Mouse (Mus musculus) cerebellum, postnatal 10 days (tissue): Measurements from ENCODE around the gene Vmn1r28.
"Not testable (repeated sequence)": the region's sequence is repeated elsewhere in the genome, so short reads cannot be mapped to it uniquely, and the experiment has no call there.

Source experiments
- DNase-seq, 2 experiments: peaks; one replicate each; pipeline ENCODE4 v3.0.0; 2021; ENCODE audit warnings: mixed read lengths in 2 of 2

Gene Vmn1r28

DNA sequence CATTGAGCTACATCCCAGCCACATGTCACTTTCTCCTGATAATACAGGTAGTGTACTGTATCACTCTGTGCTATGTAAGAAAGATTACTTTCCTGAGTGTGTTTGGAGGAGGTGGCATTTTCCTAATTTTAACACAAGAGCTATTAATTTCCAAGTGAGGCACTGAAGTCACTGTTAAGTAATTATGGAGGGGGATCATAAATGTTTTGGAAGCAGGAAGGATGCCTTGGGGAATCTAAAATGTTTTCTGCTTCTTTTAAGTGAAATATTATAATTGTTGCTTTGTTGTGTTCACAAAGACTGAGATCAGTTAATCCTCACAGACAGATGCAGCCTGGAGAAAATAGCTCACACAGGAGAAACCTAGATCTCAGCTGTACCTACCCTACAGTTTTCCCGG lies at the start of gene Vmn1r28:
Gene Vmn1r28 (plus strand): TSS at position 301 of the 400 bp plus-strand sequence.
- no peak for DNase-seq

DNA sequence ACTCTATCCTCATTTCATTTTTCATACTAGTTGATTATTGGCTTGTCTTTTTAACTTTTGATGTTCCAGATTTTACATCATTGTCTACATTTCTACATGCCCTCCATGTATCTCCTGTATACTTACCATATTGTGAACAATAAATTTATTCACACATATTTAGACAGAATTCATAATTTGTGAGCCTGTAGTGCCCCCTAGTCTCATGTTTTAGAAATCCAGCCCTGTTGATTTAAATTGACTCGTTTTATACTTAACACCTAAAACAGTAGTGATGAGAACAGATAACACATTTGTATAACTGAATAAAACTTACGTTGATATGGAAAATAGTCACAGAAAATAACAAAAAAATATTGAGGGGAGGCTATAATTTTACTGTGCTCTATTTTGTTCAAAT lies 45.7 kb upstream of the Vmn1r28 start:
- DNase-seq, result no peak

DNA sequence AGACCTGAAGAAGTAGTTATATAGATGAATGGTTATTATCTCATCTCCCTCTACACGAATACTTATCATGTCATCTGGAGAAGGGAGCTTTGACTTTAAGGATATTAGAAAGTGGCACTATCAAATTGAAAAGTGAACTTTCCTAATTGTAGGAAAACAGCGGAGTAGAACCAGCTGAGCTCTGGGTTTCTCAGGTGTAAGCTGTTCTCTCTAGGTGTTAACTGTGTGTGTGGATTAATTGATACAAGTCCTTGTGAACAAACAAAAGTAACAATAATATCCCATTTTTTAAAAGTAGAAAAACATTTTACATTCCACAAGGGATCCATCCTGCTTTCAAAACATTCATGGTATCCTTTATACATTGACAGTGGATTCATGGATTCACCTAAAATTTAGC lies 43.1 kb upstream of the Vmn1r28 start, which contains the start of gene Vmn1r27:
Gene Vmn1r27 (minus strand): TSS at position 101 of the 400 bp plus-strand sequence.
- DNase-seq, result no peak

DNA sequence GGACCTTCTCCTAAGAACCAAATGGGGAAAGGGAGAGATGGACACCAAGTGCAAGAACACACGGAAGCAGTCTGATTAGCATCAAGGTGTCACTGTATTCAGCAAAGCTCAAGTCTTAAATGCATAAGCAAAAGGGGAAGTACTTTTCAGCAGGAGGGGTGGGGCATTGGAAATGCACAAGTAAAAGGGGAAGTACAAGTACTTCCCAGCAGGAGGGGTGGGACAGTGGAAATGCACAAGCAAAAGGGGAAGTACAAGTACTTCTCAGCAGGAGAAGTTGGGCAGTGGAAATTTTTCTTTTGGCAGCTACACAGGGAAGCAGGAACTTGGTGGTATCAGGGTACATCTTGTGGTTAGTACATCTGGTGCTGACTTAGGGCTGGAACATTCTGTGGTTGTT lies 17.8 kb downstream of the Vmn1r28 start:
- DNase-seq, result not testable (repeated sequence)

DNA sequence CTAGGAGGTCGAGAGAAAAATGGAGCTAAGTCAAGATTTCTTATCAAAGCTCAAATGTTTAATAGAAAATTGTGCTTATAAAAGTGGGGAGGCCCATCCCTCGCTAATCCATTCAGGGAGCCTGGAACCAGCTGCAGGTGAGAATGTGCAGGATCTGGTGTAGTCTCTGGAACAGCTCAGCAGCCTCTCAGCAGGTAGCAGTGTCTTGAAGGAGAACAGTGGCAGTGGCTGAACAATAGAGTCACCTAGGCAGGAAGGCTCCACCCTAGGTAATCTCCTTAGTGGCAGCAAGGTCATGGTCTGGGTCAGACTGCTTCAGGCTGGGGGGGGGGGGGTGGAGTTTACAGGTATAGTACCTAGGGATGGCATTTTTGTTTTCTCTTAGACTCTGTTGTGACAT lies 30.4 kb downstream of the Vmn1r28 start:
- DNase-seq, result no peak

DNA sequence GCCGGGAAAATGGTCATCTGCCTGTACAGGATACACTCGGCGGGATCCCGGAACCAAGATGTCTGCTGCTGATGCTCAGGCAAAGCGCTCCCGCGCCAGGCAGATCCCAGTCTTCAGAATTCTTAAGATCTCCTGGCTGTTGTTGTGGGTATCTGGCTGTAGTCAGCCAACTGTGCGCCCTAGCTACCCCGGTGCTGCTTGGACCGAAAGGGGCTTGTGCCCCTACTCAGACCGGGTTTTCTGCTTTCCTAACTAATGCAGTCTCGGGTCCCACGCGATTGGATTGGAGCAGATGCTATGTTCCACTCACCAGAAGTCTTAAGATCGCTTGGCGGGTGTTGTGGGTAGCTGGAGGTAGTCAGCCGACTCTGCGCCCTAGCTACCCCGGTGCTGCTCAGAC lies 36.7 kb downstream of the Vmn1r28 start:
- DNase-seq, result not testable (repeated sequence)

DNA sequence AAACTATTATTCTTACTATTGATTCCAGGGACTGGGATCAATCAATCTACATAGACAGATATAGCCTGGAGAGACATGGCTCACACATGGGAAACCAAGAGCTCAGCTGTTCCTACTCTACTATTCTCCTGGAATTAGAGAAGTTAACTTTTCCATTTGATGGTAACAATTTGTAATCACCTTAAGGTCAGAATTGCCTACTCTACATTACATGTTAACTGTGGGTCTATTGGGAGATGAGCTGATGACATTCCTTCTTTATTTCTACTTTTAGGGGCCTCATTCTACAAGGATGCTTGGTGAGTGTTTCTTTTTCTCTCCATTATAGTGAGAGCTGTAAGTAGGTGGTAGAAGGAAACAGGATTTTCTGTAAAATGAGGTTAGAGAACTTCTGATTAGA lies 39.4 kb downstream of the Vmn1r28 start, which contains the start of gene Vmn1r29:
Gene Vmn1r29 (plus strand): TSS at position 301 of the 400 bp plus-strand sequence.
- no peak for DNase-seq
